Mouse (Mus musculus): ENCODE measurements around the gene Park7. TPM values are rescaled to one million over a fixed set of nuclear protein-coding genes. Genes with fewer than 3 reads are reported as not detected.

Park7 gene
- total and polyA plus RNA-seq, 3 experiments: 438 to 480 TPM; not detected in 1

DNA sequence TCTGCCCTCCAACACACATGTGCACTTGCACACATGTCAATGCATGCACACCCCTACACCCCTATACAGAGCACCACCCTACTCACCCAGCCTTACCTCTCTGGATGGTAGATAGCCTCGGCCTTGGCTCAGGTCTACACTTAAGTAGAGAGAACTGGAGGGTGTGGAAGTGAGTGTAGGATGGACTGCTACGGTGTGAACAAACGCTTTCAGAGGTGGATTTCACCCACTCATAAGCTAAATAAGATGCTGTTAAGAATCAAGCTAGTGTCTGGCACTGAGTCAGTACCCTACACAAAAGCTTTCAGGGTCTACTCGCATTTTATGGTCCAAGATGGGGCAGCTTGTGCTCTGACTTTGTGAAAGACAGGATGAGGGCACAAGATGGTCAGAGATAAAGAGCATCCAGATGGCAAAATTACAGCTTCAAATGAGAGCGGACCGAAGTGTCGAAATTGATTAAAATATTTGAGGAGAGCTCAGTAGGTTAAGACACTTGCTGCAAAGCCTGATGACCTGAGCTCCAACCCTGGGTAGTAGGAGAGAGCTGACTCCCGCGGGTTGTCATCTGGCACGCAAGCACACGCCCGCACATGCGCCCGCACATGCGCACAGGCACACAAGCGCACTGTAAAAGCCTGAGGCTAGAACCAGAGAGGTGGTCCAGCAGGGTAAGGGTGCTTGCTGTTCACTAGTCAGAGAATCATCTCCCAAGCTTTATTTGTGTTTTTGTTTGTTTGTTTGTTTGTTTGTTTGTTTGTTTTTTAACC, 23.2 kb upstream of the Park7 start:
- Histone ChIP-seq H3K79me2 (ENCODE audit: control insufficient read depth, insufficient read depth, low read length, poor library complexity) (no peaks in the 10 kb centered on the region), H3K27me3 (ENCODE audit: control insufficient read depth in 1 of 2, insufficient read depth in 2 of 2, low read length in 2 of 2) (peaks cover 5 to 7% of the 10 kb centered on the region in 2 experiments), H3K36me3 (ENCODE audit: control insufficient read depth in 1 of 2, insufficient read depth in 2 of 2, low read length in 2 of 2) (no peaks in the 10 kb centered on the region; a peak in 1 of 4 replicates), H3K27ac (ENCODE audit: control insufficient read depth, low read depth, low read length) (no peak overlapping the region), H3K9ac (ENCODE audit: control insufficient read depth, low read depth, low read length, poor library complexity, severe bottlenecking) (peak overlapping the region; percentile 59), H3K9me3 (replicated peaks; ENCODE audit: insufficient read depth, low read length) (no peaks in the 10 kb centered on the region), H3K4me3 (ENCODE audit: control insufficient read depth in 1 of 2, insufficient read depth in 1 of 2, low read depth in 2 of 2, low read length in 2 of 2) (peak overlapping the region; percentile 49 to 57; a peak in 3 of 4 replicates), H3K4me1 (ENCODE audit: control insufficient read depth in 1 of 2, insufficient read depth in 2 of 2, low read length in 2 of 2) (peaks cover 0 to 20% of the 10 kb centered on the region in 2 experiments; a peak in 2 of 4 replicates)
- TF ChIP-seq NRF1 (IDR thresholded peaks at IDR 0.05; ENCODE audit: insufficient read depth, low read depth, low read length, poor library complexity, severe bottlenecking) (peak; percentile 89), JUND (IDR thresholded peaks at IDR 0.05; ENCODE audit: low read depth, low read length) (no peak), GABPA (IDR thresholded peaks at IDR 0.05; ENCODE audit: low read depth, low read length) (no peak)
- peak; percentile 65 for DNase-seq (ENCODE audit: low read depth, low spot score)

DNA sequence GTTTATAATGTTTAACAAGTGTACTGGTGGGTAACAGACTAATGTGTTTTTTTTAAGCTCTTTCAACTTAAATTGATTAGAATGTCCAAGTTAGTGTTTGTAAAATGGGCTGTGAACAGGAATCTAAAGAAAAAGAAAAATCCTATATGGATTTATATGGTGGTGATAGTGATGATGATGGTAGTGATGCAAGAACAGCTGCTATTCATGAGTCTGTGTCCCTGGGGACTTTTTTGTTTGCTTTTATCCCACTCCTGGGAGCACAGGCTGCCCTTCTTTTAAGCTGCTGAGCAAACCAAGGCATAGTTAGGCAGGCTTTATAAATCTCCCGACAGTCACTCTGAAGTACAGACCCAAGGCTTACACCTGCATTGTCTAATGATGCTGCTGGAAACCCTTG, 19.3 kb upstream of the Park7 start:
- Histone ChIP-seq H3K27me3 (ENCODE audit: control insufficient read depth in 1 of 2, insufficient read depth in 2 of 2, low read length in 2 of 2) (peaks cover 17 to 19% of the 10 kb centered on the region in 2 experiments), H3K27ac (ENCODE audit: control insufficient read depth, low read depth, low read length) (no peak overlapping the region), H3K4me1 (ENCODE audit: control insufficient read depth in 1 of 2, insufficient read depth in 2 of 2, low read length in 2 of 2) (peaks cover 0 to 11% of the 10 kb centered on the region in 2 experiments; a peak in 2 of 4 replicates), H3K9ac (ENCODE audit: control insufficient read depth, low read depth, low read length, poor library complexity, severe bottlenecking) (no peak overlapping the region), H3K9me3 (replicated peaks; ENCODE audit: insufficient read depth, low read length) (no peaks in the 10 kb centered on the region), H3K4me3 (ENCODE audit: control insufficient read depth in 1 of 2, insufficient read depth in 1 of 2, low read depth in 2 of 2, low read length in 2 of 2) (no peak overlapping the region), H3K79me2 (ENCODE audit: control insufficient read depth, insufficient read depth, low read length, poor library complexity) (no peaks in the 10 kb centered on the region), H3K36me3 (ENCODE audit: control insufficient read depth in 1 of 2, insufficient read depth in 2 of 2, low read length in 2 of 2) (no peaks in the 10 kb centered on the region; a peak in 1 of 4 replicates)
- TF ChIP-seq SMC3 (IDR thresholded peaks at IDR 0.05; ENCODE audit: low read depth, low read length) (no peak), RCOR1 (IDR thresholded peaks at IDR 0.05; ENCODE audit: low read depth, low read length) (no peak), ELF1 (IDR thresholded peaks at IDR 0.05; ENCODE audit: low read depth, low read length) (no peak), MAFK (IDR thresholded peaks at IDR 0.05; ENCODE audit: borderline replicate concordance, low read depth, low read length) (no peak), MAX (IDR thresholded peaks at IDR 0.05; ENCODE audit: low read length) (no peak), HCFC1 (IDR thresholded peaks at IDR 0.05; ENCODE audit: low read depth, low read length) (no peak), CHD2 (IDR thresholded peaks at IDR 0.05; ENCODE audit: low read length) (no peak), NELFE (IDR thresholded peaks at IDR 0.05; ENCODE audit: low read depth, low read length) (no peak), E2F4 (IDR thresholded peaks at IDR 0.05; ENCODE audit: borderline replicate concordance, low read depth, low read length) (no peak), JUND (IDR thresholded peaks at IDR 0.05; ENCODE audit: low read depth, low read length) (no peak), EP300 (IDR thresholded peaks at IDR 0.05; ENCODE audit: low read depth in 1 of 2, low read length in 2 of 2) (no peak), POLR2A (IDR thresholded peaks at IDR 0.05; ENCODE audit: control insufficient read depth in 1 of 2, insufficient read depth in 1 of 2, low read depth in 1 of 2, low read length in 2 of 2, poor library complexity in 1 of 2) (no peak)
- DNase-seq (ENCODE audit: low read depth, low spot score): no peak
